Mouse (Mus musculus) liver, embryonic 11.5 days (tissue): ENCODE measurements around the gene Tubb2a. TPM values are rescaled to one million over a fixed set of nuclear protein-coding genes. Genes with fewer than 3 reads are reported as not detected.

Source experiments
- ATAC-seq: fragments of 200-750 bp; cut with Nextera tagmentation; replicated peaks from 2 replicates; pipeline ENCODE4 v1.8.0; 2017; ENCODE audit warnings: moderate number of reproducible peaks, mild to moderate bottlenecking, moderate TSS enrichment, moderate library complexity; ENCODE audit not compliant: low FRiP score
- DNase-seq: peaks from one replicate; pipeline ENCODE4 v3.0.0-alpha.2; 2017; ENCODE audit warnings: low spot score
- H3K27ac ChIP-seq: fragments of 300-500 bp; sonication (generic); 2 replicates; pipeline ENCODE4 v1.5.1; 2014; ENCODE audit warnings: mild to moderate bottlenecking, low read depth, low read length, control low read depth
- H3K27me3 ChIP-seq: fragments of 300-500 bp; sonication (generic); replicated peaks from 2 replicates; pipeline ENCODE4 v1.6.1; 2014; ENCODE audit warnings: low read length, mixed read lengths; ENCODE audit not compliant: control insufficient read depth, insufficient read depth
- H3K36me3 ChIP-seq: fragments of 300-500 bp; sonication (generic); 2 replicates; pipeline ENCODE4 v1.6.1; 2014; ENCODE audit warnings: mild to moderate bottlenecking, low read length, moderate library complexity, mixed read lengths; ENCODE audit not compliant: control insufficient read depth, insufficient read depth
- H3K4me1 ChIP-seq: fragments of 300-500 bp; sonication (generic); replicated peaks from 2 replicates; pipeline ENCODE4 v1.6.1; 2014; ENCODE audit warnings: low read length, mixed read lengths; ENCODE audit not compliant: control insufficient read depth, insufficient read depth
- H3K4me2 ChIP-seq: fragments of 300-500 bp; sonication (generic); 2 replicates; pipeline ENCODE4 v1.6.1; 2014; ENCODE audit warnings: mild to moderate bottlenecking, control low read depth, moderate library complexity
- H3K4me3 ChIP-seq: fragments of 300-500 bp; sonication (generic); 2 replicates; pipeline ENCODE4 v1.5.1; 2014; ENCODE audit warnings: low read depth, low read length, control low read depth
- H3K9ac ChIP-seq: fragments of 300-500 bp; sonication (generic); 2 replicates; pipeline ENCODE4 v1.6.1; 2014; ENCODE audit warnings: low read depth, low read length, control low read depth
- H3K9me3 ChIP-seq: fragments of 300-500 bp; sonication (generic); 2 replicates; pipeline ENCODE4 v1.6.1; 2016; ENCODE audit warnings: low read length, inconsistent platforms, mixed read lengths; ENCODE audit not compliant: control insufficient read depth
- WGBS: fragments of 180-500 bp; shearing (Covaris S2); extraction: QIAGEN DNeasy Blood & Tissue Kit; methylation state at CpG from one replicate; pipeline ENCODE4 v1.1.7; 2014; 5-methylcytosine and 5-hydroxymethylcytosine counted together
- polyA plus RNA-seq: library from polyadenylated mRNA; unstranded; fragments of >200 nt; fragmentation: Nextera tagmentation; extraction: Ambion mirVana; gene quantifications from 2 replicates; pipeline ENCODE4 v1.2.1, GENCODE M21; 2014

The Tubb2a gene
- polyA plus RNA-seq, 1 experiment from 2014 or later, result 81.0 TPM

GRCm38 (mm10) chr13:34053673-34054282, 24.0 kb downstream of the Tubb2a start:
- DNase-seq, result no peak
- H3K4me1 ChIP-seq, result no peaks in the 10 kb centered on the region
- no peaks in the 10 kb centered on the region; the same call in 1 of the 2 replicates for H3K36me3 ChIP-seq
- no peak overlapping the region for H3K9ac ChIP-seq
- 0 out of 2 replicates have a peak overlapping the region, but pooled peaks have one; percentile 26 for H3K27ac ChIP-seq
- H3K4me3 ChIP-seq, result no peak overlapping the region
- H3K27me3 ChIP-seq, result no peaks in the 10 kb centered on the region
- 83% methylated on average over 13 of the region's 13 CpGs for WGBS
- no peaks in the 10 kb centered on the region for H3K9me3 ChIP-seq
- no peak overlapping the region for H3K4me2 ChIP-seq
- ATAC-seq, result no peak

- Histone ChIP-seq H3K9me3 (no peaks in the 10 kb centered on the region), H3K27me3 (no peaks in the 10 kb centered on the region), H3K4me3 (no peak overlapping the region), H3K9ac (no peak overlapping the region), H3K36me3 (no peaks in the 10 kb centered on the region; the same call in 1 of the 2 replicates), H3K4me1 (no peaks in the 10 kb centered on the region), H3K27ac (no peak overlapping the region), H3K4me2 (no peak overlapping the region)
- 87% methylated on average over 3 of the region's 3 CpGs for WGBS
- ATAC-seq (no peak), DNase-seq (no peak)
Measured at GRCm38 (mm10) chr13:34051692-34052091, 26.1 kb downstream of the Tubb2a start.

GRCm38 (mm10) chr13:34050479-34050878, 27.3 kb downstream of the Tubb2a start:
- Histone ChIP-seq H3K9ac (no peak overlapping the region), H3K36me3 (no peaks in the 10 kb centered on the region; the same call in 1 of the 2 replicates), H3K4me2 (no peak overlapping the region), H3K4me1 (no peaks in the 10 kb centered on the region), H3K4me3 (no peak overlapping the region), H3K27ac (no peak overlapping the region), H3K27me3 (no peaks in the 10 kb centered on the region), H3K9me3 (no peaks in the 10 kb centered on the region)
- ATAC-seq (no peak), DNase-seq (no peak)
- WGBS, result 92% methylated on average over 8 of the region's 8 CpGs

- Histone ChIP-seq H3K27me3 (no peaks in the 10 kb centered on the region), H3K27ac (no peak overlapping the region), H3K9ac (no peak overlapping the region), H3K4me2 (no peak overlapping the region), H3K9me3 (no peaks in the 10 kb centered on the region), H3K36me3 (no peaks in the 10 kb centered on the region), H3K4me3 (no peak overlapping the region), H3K4me1 (no peaks in the 10 kb centered on the region)
- WGBS, result 83% methylated on average over 3 of the region's 3 CpGs
- DNase-seq, result no peak
- no peak for ATAC-seq
Measured at GRCm38 (mm10) chr13:34047526-34047925, 30.3 kb downstream of the Tubb2a start.

- WGBS, result 43% methylated on average over 11 of the region's 11 CpGs
- ATAC-seq (peak; percentile 80), DNase-seq (no peak)
- Histone ChIP-seq H3K9me3 (no peaks in the 10 kb centered on the region), H3K4me1 (no peaks in the 10 kb centered on the region), H3K36me3 (no peaks in the 10 kb centered on the region), H3K9ac (no peak overlapping the region), H3K27me3 (no peaks in the 10 kb centered on the region), H3K27ac (no peak overlapping the region), H3K4me3 (no peak overlapping the region), H3K4me2 (no peak overlapping the region)
Measured at GRCm38 (mm10) chr13:34046421-34047012, 31.3 kb downstream of the Tubb2a start.

- 54% methylated on average over 5 of the region's 5 CpGs for WGBS
- Histone ChIP-seq H3K9me3 (no peaks in the 10 kb centered on the region), H3K27me3 (no peaks in the 10 kb centered on the region), H3K27ac (no peak overlapping the region), H3K36me3 (no peaks in the 10 kb centered on the region), H3K4me1 (no peaks in the 10 kb centered on the region), H3K4me2 (no peak overlapping the region), H3K4me3 (no peak overlapping the region), H3K9ac (no peak overlapping the region)
- ATAC-seq (0 out of 2 replicates have a peak, but pooled peaks have one; percentile 18), DNase-seq (no peak)
Measured at GRCm38 (mm10) chr13:34045511-34046249, 32.1 kb downstream of the Tubb2a start.

GRCm38 (mm10) chr13:34043716-34044393, 34.0 kb downstream of the Tubb2a start:
- WGBS, result 60% methylated on average over 7 of the region's 7 CpGs
- ATAC-seq, result no peak

GRCm38 (mm10) chr13:34040091-34040490, 37.7 kb downstream of the Tubb2a start:
- DNase-seq (no peak), ATAC-seq (no peak)
- no peak overlapping the region for H3K27ac ChIP-seq
- WGBS, result 77% methylated on average over 3 of the region's 3 CpGs
- H3K4me1 ChIP-seq, result peaks cover 5% of the 10 kb centered on the region
- H3K4me3 ChIP-seq, result no peak overlapping the region
- no peaks in the 10 kb centered on the region for H3K27me3 ChIP-seq
- H3K9me3 ChIP-seq, result no peaks in the 10 kb centered on the region
- H3K36me3 ChIP-seq, result no peaks in the 10 kb centered on the region
- no peak overlapping the region for H3K4me2 ChIP-seq
- no peak overlapping the region for H3K9ac ChIP-seq

More at GRCm38 (mm10) chr13:34043716-34044393, 34.0 kb downstream of the Tubb2a start:
- H3K4me2 ChIP-seq, result no peak overlapping the region
- no peak overlapping the region for H3K27ac ChIP-seq
- H3K4me3 ChIP-seq, result no peak overlapping the region
- H3K9ac ChIP-seq, result no peak overlapping the region
- no peak for DNase-seq
- H3K27me3 ChIP-seq, result no peaks in the 10 kb centered on the region
- no peaks in the 10 kb centered on the region for H3K9me3 ChIP-seq
- H3K4me1 ChIP-seq, result no peaks in the 10 kb centered on the region
- no peaks in the 10 kb centered on the region for H3K36me3 ChIP-seq
